ENCODE assay signal across 9 mouse cellular contexts in genomic region chr12:52288941-52289567, GRCm38 (mm10).
DNase-seq lines count a peak whose midpoint lies in the region; ATAC-seq and TF ChIP-seq lines count a peak whose summit lies in the region.
"Had no signal": no experiment of that assay in that cellular context is flagged by ENCODE, and none has a peak within 500 bp of the region (broad histone marks: within the 10 kb centered on the region; RNA-seq: fewer than 3 reads in every experiment).

No protein-coding gene starts in this region.

- H3K4me1 ChIP-seq in kidney, postnatal 0 days (replicated peaks; ENCODE audit: insufficient read depth, low read length) = no peaks in the 10 kb centered on the region
- peaks cover 6% of the 10 kb centered on the region; the same call in 1 of the 2 replicates for H3K4me1 ChIP-seq in kidney, embryonic 14.5 days (ENCODE audit: control insufficient read depth, insufficient read depth, low read length)
- peaks cover 23% of the 10 kb centered on the region for H3K4me1 ChIP-seq in embryonic facial prominence, embryonic 10.5 days
- peaks cover 16% of the 10 kb centered on the region for H3K4me1 ChIP-seq in hindbrain, embryonic 15.5 days (replicated peaks)
- H3K4me1 ChIP-seq in neural tube, embryonic 14.5 days (ENCODE audit: control insufficient read depth, insufficient read depth, low read length) = 0 out of 2 replicates have a peak, but pooled peaks cover 8% of the 10 kb centered on the region

- TF ChIP-seq CTCF in kidney, postnatal 0 days (IDR thresholded peaks at IDR 0.05; ENCODE audit: low read depth) = no peak

- WGBS in kidney, postnatal 0 days = 61% methylated on average over 11 of the region's 11 CpGs
- 68% methylated on average over 11 of the region's 11 CpGs for WGBS in kidney, embryonic 14.5 days
- 67% methylated on average over 11 of the region's 11 CpGs for WGBS in embryonic facial prominence, embryonic 10.5 days
- 50% methylated on average over 11 of the region's 11 CpGs for WGBS in hindbrain, embryonic 15.5 days
- 53% methylated on average over 11 of the region's 11 CpGs for WGBS in neural tube, embryonic 14.5 days

- H3K27me3 ChIP-seq in kidney, postnatal 0 days (ENCODE audit: insufficient read depth, low read length) = no peaks in the 10 kb centered on the region
- H3K27me3 ChIP-seq in kidney, embryonic 14.5 days (ENCODE audit: control insufficient read depth, insufficient read depth, low read length) = no peaks in the 10 kb centered on the region
- no peaks in the 10 kb centered on the region for H3K27me3 ChIP-seq in embryonic facial prominence, embryonic 10.5 days (replicated peaks; ENCODE audit: low read depth, poor library complexity, severe bottlenecking)
- no peaks in the 10 kb centered on the region for H3K27me3 ChIP-seq in hindbrain, embryonic 15.5 days
- H3K27me3 ChIP-seq in neural tube, embryonic 14.5 days (ENCODE audit: control insufficient read depth, insufficient read depth, low read length) = no peaks in the 10 kb centered on the region
- H3K27me3 ChIP-seq: megakaryocyte, embryonic 14.5 days had no signal

- no peak overlapping the region for H3K9ac ChIP-seq in kidney, postnatal 0 days (ENCODE audit: low read depth, low read length)
- no peak overlapping the region for H3K9ac ChIP-seq in kidney, embryonic 14.5 days (ENCODE audit: low read depth, low read length)
- H3K9ac ChIP-seq in hindbrain, embryonic 15.5 days = no peak overlapping the region
- no peak overlapping the region for H3K9ac ChIP-seq in neural tube, embryonic 14.5 days (replicated peaks; ENCODE audit: low read depth, low read length)

- no peak overlapping the region for H3K4me2 ChIP-seq in kidney, postnatal 0 days (ENCODE audit: low read length)
- H3K4me2 ChIP-seq in kidney, embryonic 14.5 days (replicated peaks; ENCODE audit: low read depth, low read length) = no peak overlapping the region
- H3K4me2 ChIP-seq in hindbrain, embryonic 15.5 days = 0 out of 2 replicates have a peak overlapping the region, but pooled peaks have one; percentile 14
- no peak overlapping the region for H3K4me2 ChIP-seq in neural tube, embryonic 14.5 days (ENCODE audit: low read depth, low read length)

- no peak overlapping the region for H3K4me3 ChIP-seq in kidney, postnatal 0 days (replicated peaks; ENCODE audit: low read depth, low read length)
- no peak overlapping the region for H3K4me3 ChIP-seq in kidney, embryonic 14.5 days (ENCODE audit: low read length)
- no peak overlapping the region for H3K4me3 ChIP-seq in embryonic facial prominence, embryonic 10.5 days
- H3K4me3 ChIP-seq in hindbrain, embryonic 15.5 days = no peak overlapping the region
- H3K4me3 ChIP-seq in neural tube, embryonic 14.5 days (ENCODE audit: low read depth, low read length) = no peak overlapping the region
- H3K4me3 ChIP-seq: megakaryocyte, embryonic 14.5 days had no signal

- DNase-seq in kidney, postnatal 0 days (ENCODE audit: low spot score) = peak; percentile 62
- DNase-seq in embryonic facial prominence, embryonic 10.5 days (ENCODE audit: low spot score) = no peak
- no peak for DNase-seq in spleen, postnatal 10 days (ENCODE audit: low spot score in 2 of 2)
- no peak for DNase-seq in right cerebral cortex, postnatal 36 days (ENCODE audit: low spot score in 2 of 2)
- DNase-seq in kidney, postnatal 36 days = no peak

- no peaks in the 10 kb centered on the region for H3K9me3 ChIP-seq in kidney, postnatal 0 days (replicated peaks; ENCODE audit: low read length)
- H3K9me3 ChIP-seq in kidney, embryonic 14.5 days (ENCODE audit: control insufficient read depth, low read length) = no peaks in the 10 kb centered on the region
- no peaks in the 10 kb centered on the region for H3K9me3 ChIP-seq in embryonic facial prominence, embryonic 10.5 days
- H3K9me3 ChIP-seq in hindbrain, embryonic 15.5 days = no peaks in the 10 kb centered on the region
- no peaks in the 10 kb centered on the region for H3K9me3 ChIP-seq in neural tube, embryonic 14.5 days (ENCODE audit: control insufficient read depth, low read length)
- H3K9me3 ChIP-seq: megakaryocyte, embryonic 14.5 days had no signal

- H3K36me3 ChIP-seq in kidney, postnatal 0 days (ENCODE audit: insufficient read depth, low read length) = no peaks in the 10 kb centered on the region
- H3K36me3 ChIP-seq in kidney, embryonic 14.5 days (ENCODE audit: control insufficient read depth, insufficient read depth, low read length) = no peaks in the 10 kb centered on the region
- no peaks in the 10 kb centered on the region for H3K36me3 ChIP-seq in embryonic facial prominence, embryonic 10.5 days (replicated peaks)
- no peaks in the 10 kb centered on the region for H3K36me3 ChIP-seq in hindbrain, embryonic 15.5 days
- no peaks in the 10 kb centered on the region for H3K36me3 ChIP-seq in neural tube, embryonic 14.5 days (ENCODE audit: control insufficient read depth, insufficient read depth, low read length)

- ATAC-seq in kidney, postnatal 0 days (replicated peaks; ENCODE audit: low FRiP score, low read depth) = no peak
- no peak for ATAC-seq in kidney, embryonic 14.5 days (ENCODE audit: low FRiP score, low TSS enrichment)
- ATAC-seq in hindbrain, embryonic 15.5 days (ENCODE audit: low FRiP score, low read depth) = peak; percentile 48
- peak; percentile 79; the same call in 1 of the 2 replicates for ATAC-seq in neural tube, embryonic 14.5 days (ENCODE audit: low read depth)

- peak overlapping the region; percentile 15; the same call in 1 of the 2 replicates for H3K27ac ChIP-seq in kidney, postnatal 0 days
- no peak overlapping the region for H3K27ac ChIP-seq in kidney, embryonic 14.5 days (ENCODE audit: low read depth, low read length)
- peak overlapping the region; percentile 61; the same call in 1 of the 2 replicates for H3K27ac ChIP-seq in embryonic facial prominence, embryonic 10.5 days (replicated peaks)
- H3K27ac ChIP-seq in hindbrain, embryonic 15.5 days (replicated peaks) = peak overlapping the region; percentile 1; the same call in 1 of the 2 replicates
- no peak overlapping the region for H3K27ac ChIP-seq in neural tube, embryonic 14.5 days (ENCODE audit: low read depth, low read length)

Comparison
In these comparisons a context has a peak if more than half of its experiments do, and no peak if none do; other contexts are left out.
1. H3K27ac ChIP-seq: peak in kidney, postnatal 0 days (single experiment), embryonic facial prominence, embryonic 10.5 days (single experiment) and hindbrain, embryonic 15.5 days (single experiment); none in kidney, embryonic 14.5 days (single experiment) and neural tube, embryonic 14.5 days (single experiment).
2. ATAC-seq: peak in hindbrain, embryonic 15.5 days (single experiment) and neural tube, embryonic 14.5 days (single experiment); none in kidney, postnatal 0 days (single experiment) and kidney, embryonic 14.5 days (single experiment).